Mouse (Mus musculus) kidney, embryonic 16.5 days (tissue): ENCODE results near the gene Nfatc4. TPM values are rescaled to one million over a fixed set of nuclear protein-coding genes. Genes with fewer than 3 reads are reported as not detected.

Source experiments
- polyA plus RNA-seq: library from polyadenylated mRNA; unstranded; fragments of >200 nt; fragmentation: Nextera tagmentation; extraction: Ambion mirVana; gene quantifications from 2 replicates; pipeline ENCODE4 v1.2.1, GENCODE M21; 2015

Gene Nfatc4
- polyA plus RNA-seq, 1 experiment from 2014 or later: 38.7 TPM

Other genes starting within 250 kb of the Nfatc4 start
- gene Fitm1, start 247.5 kb upstream of the Nfatc4 start, polyA plus RNA-seq: 4.5 and 4.6 TPM in 2 replicates
- gene Psme1, start 245.0 kb upstream of the Nfatc4 start, polyA plus RNA-seq: 156 and 168 TPM in 2 replicates
- 9.3 and 9.5 TPM in 2 replicates for gene Emc9, start 237.8 kb upstream of the Nfatc4 start, polyA plus RNA-seq
- 207 and 226 TPM in 2 replicates for gene Psme2, start 232.0 kb upstream of the Nfatc4 start, polyA plus RNA-seq
- 21.3 and 26.2 TPM in 2 replicates for gene Rnf31, start 231.4 kb upstream of the Nfatc4 start, polyA plus RNA-seq
- gene Irf9, start 219.6 kb upstream of the Nfatc4 start, polyA plus RNA-seq: 16.8 and 17.7 TPM in 2 replicates
- gene Rec8, start 205.1 kb upstream of the Nfatc4 start, polyA plus RNA-seq: 23.0 and 24.2 TPM in 2 replicates
- gene Ipo4, start 187.2 kb upstream of the Nfatc4 start, polyA plus RNA-seq: 120 and 130 TPM in 2 replicates
- 1.5 and 1.6 TPM in 2 replicates for gene Gm49378, start 185.2 kb upstream of the Nfatc4 start, polyA plus RNA-seq
- gene Tm9sf1, start 179.3 kb upstream of the Nfatc4 start, polyA plus RNA-seq: 137 and 139 TPM in 2 replicates
- gene Tssk4, start 173.0 kb upstream of the Nfatc4 start, polyA plus RNA-seq: 1.1 and 1.3 TPM in 2 replicates
- gene Mdp1, start 162.6 kb upstream of the Nfatc4 start, polyA plus RNA-seq: 59.8 and 61.0 TPM in 2 replicates
- gene Gmpr2, start 151.2 kb upstream of the Nfatc4 start, polyA plus RNA-seq: 74.1 and 74.2 TPM in 2 replicates
- 514 and 521 TPM in 2 replicates for gene Nedd8, start 151.0 kb upstream of the Nfatc4 start, polyA plus RNA-seq
- 43.9 and 44.5 TPM in 2 replicates for gene Tinf2, start 141.3 kb upstream of the Nfatc4 start, polyA plus RNA-seq
- 2.9 and 3.0 TPM in 2 replicates for gene Tgm1, start 109.2 kb upstream of the Nfatc4 start, polyA plus RNA-seq
- gene Rabggta, start 100.9 kb upstream of the Nfatc4 start, polyA plus RNA-seq: 43.3 and 46.2 TPM in 2 replicates
- 112 and 119 TPM in 2 replicates for gene Dhrs1, start 77.5 kb upstream of the Nfatc4 start, polyA plus RNA-seq
- 40.6 and 41.9 TPM in 2 replicates for gene Nop9, start 77.5 kb upstream of the Nfatc4 start, polyA plus RNA-seq
- 21.1 and 21.3 TPM in 2 replicates for gene Cideb, start 64.7 kb upstream of the Nfatc4 start, polyA plus RNA-seq
- gene Ltb4r2, start 61.7 kb upstream of the Nfatc4 start, polyA plus RNA-seq: 0.41 and 0.45 TPM in 2 replicates
- gene Ltb4r1, start 57.2 kb upstream of the Nfatc4 start, polyA plus RNA-seq: 0.54 and 0.92 TPM in 2 replicates
- 16.7 and 19.7 TPM in 2 replicates for gene Adcy4, start 39.0 kb upstream of the Nfatc4 start, polyA plus RNA-seq
- 39.3 and 43.4 TPM in 2 replicates for gene Ripk3, start 34.3 kb upstream of the Nfatc4 start, polyA plus RNA-seq
- gene Nynrin, start 30.9 kb downstream of the Nfatc4 start, polyA plus RNA-seq: 22.5 and 25.1 TPM in 2 replicates
- 0.42 and 0.74 TPM in 2 replicates for gene Cbln3, start 61.2 kb downstream of the Nfatc4 start, polyA plus RNA-seq
- gene Khnyn, start 61.8 kb downstream of the Nfatc4 start, polyA plus RNA-seq: 18.7 and 19.3 TPM in 2 replicates
- 71.1 and 75.8 TPM in 2 replicates for gene Sdr39u1, start 77.1 kb downstream of the Nfatc4 start, polyA plus RNA-seq
- gene Cma1, start 121.5 kb downstream of the Nfatc4 start, polyA plus RNA-seq: 2.0 and 2.3 TPM in 2 replicates
- not detected in 2 replicates for gene Cma2, start 127.8 kb downstream of the Nfatc4 start, polyA plus RNA-seq
- not detected in 2 replicates for gene Mcpt1, start 194.8 kb downstream of the Nfatc4 start, polyA plus RNA-seq
- gene Mcpt9, start 207.4 kb downstream of the Nfatc4 start, polyA plus RNA-seq: not detected in 2 replicates
- gene Mcpt2, start 218.9 kb downstream of the Nfatc4 start, polyA plus RNA-seq: 0.15 TPM in 1 of 2 replicates, not detected in the other
- not detected in 2 replicates for gene Mcpt4, start 239.2 kb downstream of the Nfatc4 start, polyA plus RNA-seq